Mouse (Mus musculus): ENCODE measurements around the gene Prdx5. TPM values are rescaled to one million over a fixed set of nuclear protein-coding genes. Genes with fewer than 3 reads are reported as not detected.
"Not testable (repeated sequence)": the region's sequence is repeated elsewhere in the genome, so short reads cannot be mapped to it uniquely, and the experiment has no call there.

Prdx5 gene
- polyA plus RNA-seq, 1 experiment from 2014 or later = 210 TPM

DNA sequence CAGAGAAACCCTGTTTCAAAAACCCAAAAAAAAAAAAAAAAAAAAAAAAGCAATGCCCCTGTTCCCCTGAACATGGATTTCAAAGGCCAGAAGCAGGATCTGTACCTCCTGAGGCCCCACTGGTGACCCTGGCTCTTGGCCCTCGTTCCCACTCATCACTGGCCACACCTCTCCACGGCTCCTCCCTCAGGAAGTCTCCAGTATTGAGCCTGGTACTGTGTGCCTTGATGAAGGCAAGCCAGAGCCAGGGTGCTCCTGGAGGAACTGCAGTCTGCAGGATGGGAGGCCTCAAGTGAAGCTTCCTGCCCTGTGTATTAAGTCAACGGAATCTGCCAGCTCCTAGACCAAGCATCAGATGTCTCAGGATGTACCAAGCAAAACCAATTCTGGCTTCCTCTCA is 3.7 kb downstream of the Prdx5 start:
- WGBS = 86% methylated on average over 3 of the region's 3 CpGs

DNA sequence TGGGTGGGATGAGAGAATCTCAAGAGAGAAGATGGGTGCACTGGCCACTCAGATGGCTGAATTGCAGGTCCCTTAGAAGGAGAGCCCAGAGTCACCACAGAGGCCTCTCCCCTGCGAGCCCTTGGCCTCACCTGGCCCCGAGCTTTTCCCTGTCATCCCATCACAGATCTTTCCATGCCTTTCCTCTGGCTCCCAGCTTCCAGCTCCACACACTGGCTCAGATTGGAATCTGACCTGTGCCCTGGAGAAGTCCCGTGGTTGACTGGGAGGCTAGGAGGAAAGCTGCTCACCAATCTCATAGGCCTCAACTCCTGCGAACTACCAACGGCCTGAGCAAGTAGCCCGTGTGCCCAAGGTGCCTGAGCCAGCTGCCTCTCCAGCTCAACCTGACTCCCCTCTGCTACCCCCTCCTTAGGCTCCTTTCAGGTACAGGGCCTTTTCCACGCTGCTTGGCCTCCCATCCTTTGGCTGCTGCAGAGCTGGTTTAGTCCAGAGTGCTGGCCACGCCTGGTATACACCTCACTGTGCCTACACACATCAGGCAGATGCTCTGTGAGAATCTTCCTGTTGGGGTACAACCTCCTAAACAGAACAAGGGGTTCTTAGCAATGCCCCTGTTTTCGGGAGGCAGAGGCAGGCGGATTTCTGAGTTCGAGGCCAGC is 4.3 kb downstream of the Prdx5 start:
- WGBS = 85% methylated on average over 11 of the region's 11 CpGs
- Histone ChIP-seq H3K4me1 (ENCODE audit: control insufficient read depth in 2 of 2, insufficient read depth in 2 of 2, low read length in 2 of 2) (peaks cover 6 to 17% of the 10 kb centered on the region in 2 experiments), H3K4me3 (ENCODE audit: control insufficient read depth in 1 of 2, insufficient read depth in 1 of 2, low read depth in 1 of 2, low read length in 2 of 2) (no peak overlapping the region), H3K36me3 (ENCODE audit: control insufficient read depth, insufficient read depth, low read length) (peaks cover 30% of the 10 kb centered on the region), H3K27me3 (ENCODE audit: control insufficient read depth, insufficient read depth, low read length) (no peaks in the 10 kb centered on the region), H3K27ac (replicated peaks in 1 of 2; ENCODE audit: control insufficient read depth in 1 of 2, insufficient read depth in 1 of 2, low read depth in 2 of 2, low read length in 2 of 2) (no peak overlapping the region), H3K9me3 (ENCODE audit: control insufficient read depth, low read length) (no peaks in the 10 kb centered on the region), H3K9ac (ENCODE audit: low read length) (no peak overlapping the region), H3K4me2 (ENCODE audit: low read length) (no peak overlapping the region)
- ATAC-seq (ENCODE audit: insufficient number of reproducible peaks, insufficient read depth, low FRiP score, low read depth) = no peak

More for the DNA sequence above, 3.7 kb downstream of the Prdx5 start:
- H3K4me1 ChIP-seq (ENCODE audit: control insufficient read depth in 2 of 2, insufficient read depth in 2 of 2, low read length in 2 of 2) = peaks cover 6 to 21% of the 10 kb centered on the region in 2 experiments
- no peak overlapping the region for H3K27ac ChIP-seq (replicated peaks in 1 of 2; ENCODE audit: control insufficient read depth in 1 of 2, insufficient read depth in 1 of 2, low read depth in 2 of 2, low read length in 2 of 2)
- H3K9me3 ChIP-seq (ENCODE audit: control insufficient read depth, low read length) = no peaks in the 10 kb centered on the region
- peaks cover 33% of the 10 kb centered on the region for H3K36me3 ChIP-seq (ENCODE audit: control insufficient read depth, insufficient read depth, low read length)
- H3K27me3 ChIP-seq (ENCODE audit: control insufficient read depth, insufficient read depth, low read length) = no peaks in the 10 kb centered on the region
- H3K9ac ChIP-seq (ENCODE audit: low read length) = no peak overlapping the region
- H3K4me3 ChIP-seq (ENCODE audit: control insufficient read depth in 1 of 2, insufficient read depth in 1 of 2, low read depth in 1 of 2, low read length in 2 of 2) = no peak overlapping the region
- no peak for ATAC-seq (ENCODE audit: insufficient number of reproducible peaks, insufficient read depth, low FRiP score, low read depth)
- H3K4me2 ChIP-seq (ENCODE audit: low read length) = no peak overlapping the region

DNA sequence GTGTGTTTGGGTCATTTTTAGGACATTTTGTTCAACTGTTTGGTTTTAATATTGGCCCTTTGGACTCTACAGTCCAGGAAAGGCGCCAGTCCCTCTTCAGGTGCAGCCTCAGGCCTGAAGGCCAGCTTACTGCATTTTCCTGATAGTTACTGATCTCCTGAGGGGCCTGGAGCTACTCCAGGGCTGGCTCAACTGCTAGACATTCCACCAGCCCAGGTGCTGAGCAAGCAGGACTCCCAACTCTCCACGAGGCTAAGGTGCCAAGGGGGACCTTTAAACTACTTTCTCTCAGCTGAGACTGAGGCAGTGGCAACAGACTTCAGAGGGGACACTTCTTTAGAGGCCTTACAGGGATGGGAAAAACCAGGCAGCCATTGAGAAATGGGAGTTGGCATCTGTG is 5.1 kb downstream of the Prdx5 start:
- Histone ChIP-seq H3K36me3 (ENCODE audit: control insufficient read depth, insufficient read depth, low read length) (peaks cover 30% of the 10 kb centered on the region), H3K9ac (ENCODE audit: low read length) (no peak overlapping the region), H3K4me1 (ENCODE audit: control insufficient read depth in 2 of 2, insufficient read depth in 2 of 2, low read length in 2 of 2) (peaks cover 6 to 17% of the 10 kb centered on the region in 2 experiments), H3K27me3 (ENCODE audit: control insufficient read depth, insufficient read depth, low read length) (no peaks in the 10 kb centered on the region), H3K4me2 (ENCODE audit: low read length) (no peak overlapping the region), H3K27ac (replicated peaks in 1 of 2; ENCODE audit: control insufficient read depth in 1 of 2, insufficient read depth in 1 of 2, low read depth in 2 of 2, low read length in 2 of 2) (no peak overlapping the region), H3K4me3 (ENCODE audit: control insufficient read depth in 1 of 2, insufficient read depth in 1 of 2, low read depth in 1 of 2, low read length in 2 of 2) (no peak overlapping the region), H3K9me3 (ENCODE audit: control insufficient read depth, low read length) (peaks cover 3% of the 10 kb centered on the region; the same call in 1 of the 2 replicates)
- ATAC-seq (ENCODE audit: insufficient number of reproducible peaks, insufficient read depth, low FRiP score, low read depth) = no peak
- 81% methylated on average over 2 of the region's 2 CpGs for WGBS

DNA sequence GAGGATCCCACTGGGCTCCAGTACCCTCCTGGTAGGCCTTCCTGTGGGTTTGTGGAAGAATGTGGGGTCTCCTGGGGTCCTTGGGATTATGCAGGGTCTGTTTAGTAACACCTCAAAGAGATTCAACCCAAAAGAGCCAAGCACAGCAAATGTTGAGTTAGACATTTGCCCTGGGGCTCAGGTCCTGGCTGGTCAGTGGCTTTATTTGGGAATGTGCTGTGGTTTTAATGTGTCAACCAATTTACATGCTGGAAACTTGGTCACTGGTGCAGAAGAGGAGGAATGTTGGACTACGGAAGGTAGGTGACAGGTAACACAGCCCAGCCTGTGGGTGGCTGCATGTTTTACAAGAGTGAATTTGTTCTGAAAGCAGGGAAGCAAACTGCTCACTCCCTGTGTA is 6.9 kb downstream of the Prdx5 start:
- H3K9ac ChIP-seq (ENCODE audit: low read length) = no peak overlapping the region
- no peak for ATAC-seq (ENCODE audit: insufficient number of reproducible peaks, insufficient read depth, low FRiP score, low read depth)
- WGBS = 89% methylated on average over 1 of the region's 1 CpGs

DNA sequence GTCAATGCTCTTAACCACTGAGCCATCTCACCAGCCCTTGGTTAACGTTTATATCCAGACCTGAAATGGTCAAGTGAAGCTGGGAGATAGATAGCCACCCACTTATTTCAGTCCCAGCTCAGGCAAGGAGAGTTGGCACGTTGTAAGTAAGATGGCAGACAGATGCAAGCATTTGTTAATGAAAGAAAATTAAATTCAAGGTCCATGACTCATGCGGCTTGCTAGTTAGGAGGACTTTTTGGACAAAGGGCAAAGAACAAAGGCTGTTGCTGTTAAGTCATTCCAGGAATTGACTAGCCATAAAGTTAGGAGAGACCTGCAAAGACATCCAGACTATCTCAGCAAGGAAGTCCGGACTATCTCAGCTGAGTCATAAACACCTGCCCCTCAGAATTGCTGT is 10.3 kb downstream of the Prdx5 start:
- Histone ChIP-seq H3K36me3 (ENCODE audit: control insufficient read depth, insufficient read depth, low read length) (peaks cover 3% of the 10 kb centered on the region; the same call in 1 of the 2 replicates), H3K9ac (ENCODE audit: low read length) (no peak overlapping the region), H3K9me3 (ENCODE audit: control insufficient read depth, low read length) (peaks cover 7% of the 10 kb centered on the region; the same call in 1 of the 2 replicates), H3K4me1 (ENCODE audit: control insufficient read depth in 2 of 2, insufficient read depth in 2 of 2, low read length in 2 of 2) (no peaks in the 10 kb centered on the region), H3K27me3 (ENCODE audit: control insufficient read depth, insufficient read depth, low read length) (no peaks in the 10 kb centered on the region), H3K4me2 (ENCODE audit: low read length) (no peak overlapping the region), H3K27ac (replicated peaks in 1 of 2; ENCODE audit: control insufficient read depth in 1 of 2, insufficient read depth in 1 of 2, low read depth in 2 of 2, low read length in 2 of 2) (no peak overlapping the region), H3K4me3 (ENCODE audit: control insufficient read depth in 1 of 2, insufficient read depth in 1 of 2, low read depth in 1 of 2, low read length in 2 of 2) (no peak overlapping the region)
- no peak for ATAC-seq (ENCODE audit: insufficient number of reproducible peaks, insufficient read depth, low FRiP score, low read depth)
- WGBS = 80% methylated on average over 4 of the region's 4 CpGs

More for the DNA sequence above, 6.9 kb downstream of the Prdx5 start:
- Histone ChIP-seq H3K4me1 (ENCODE audit: control insufficient read depth in 2 of 2, insufficient read depth in 2 of 2, low read length in 2 of 2) (peaks cover 2 to 7% of the 10 kb centered on the region in 2 experiments), H3K4me3 (ENCODE audit: control insufficient read depth in 1 of 2, insufficient read depth in 1 of 2, low read depth in 1 of 2, low read length in 2 of 2) (no peak overlapping the region), H3K4me2 (ENCODE audit: low read length) (no peak overlapping the region), H3K36me3 (ENCODE audit: control insufficient read depth, insufficient read depth, low read length) (peaks cover 30% of the 10 kb centered on the region), H3K27me3 (ENCODE audit: control insufficient read depth, insufficient read depth, low read length) (no peaks in the 10 kb centered on the region), H3K9me3 (ENCODE audit: control insufficient read depth, low read length) (peaks cover 3% of the 10 kb centered on the region; the same call in 1 of the 2 replicates), H3K27ac (replicated peaks in 1 of 2; ENCODE audit: control insufficient read depth in 1 of 2, insufficient read depth in 1 of 2, low read depth in 2 of 2, low read length in 2 of 2) (no peak overlapping the region)

DNA sequence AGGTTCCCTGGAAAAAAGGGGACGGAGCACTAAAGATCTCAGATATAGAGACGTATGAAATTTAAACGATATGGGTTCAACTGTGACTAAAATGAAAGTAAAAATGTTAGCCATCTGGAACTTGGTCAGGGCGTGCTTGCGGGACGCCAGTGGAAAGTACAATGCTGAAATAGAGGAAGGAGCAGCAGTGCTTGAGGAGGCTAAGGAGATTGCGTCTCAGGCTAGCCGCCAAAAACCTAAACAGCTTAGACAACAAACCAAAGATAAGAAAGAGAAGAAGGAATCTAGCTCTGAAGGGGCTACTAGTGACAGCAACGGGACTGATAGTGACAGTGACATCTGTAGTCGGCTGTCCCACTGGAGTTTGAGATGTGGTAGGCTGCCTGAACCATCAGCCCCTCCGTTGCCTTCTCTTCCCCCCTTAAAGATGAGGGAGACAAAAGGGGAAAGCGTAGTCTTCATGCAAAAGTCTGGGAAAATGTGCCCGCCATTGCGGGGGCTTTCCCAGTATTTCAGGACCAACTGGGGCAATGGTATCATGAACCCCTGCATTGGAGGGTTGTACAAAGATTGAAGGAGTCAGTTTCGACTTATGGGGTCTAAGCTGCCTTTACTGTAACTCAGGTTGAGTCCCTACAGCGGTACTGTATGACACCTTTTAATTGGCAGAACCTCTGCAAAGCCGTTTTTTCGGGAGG is 14.1 kb downstream of the Prdx5 start:
- not testable (repeated sequence) for ATAC-seq (ENCODE audit: insufficient number of reproducible peaks, insufficient read depth, low FRiP score, low read depth); H3K9me3 ChIP-seq (ENCODE audit: control insufficient read depth, low read length); H3K27ac ChIP-seq (replicated peaks in 1 of 2; ENCODE audit: control insufficient read depth in 1 of 2, insufficient read depth in 1 of 2, low read depth in 2 of 2, low read length in 2 of 2); H3K4me1 ChIP-seq (ENCODE audit: control insufficient read depth in 2 of 2, insufficient read depth in 2 of 2, low read length in 2 of 2); H3K9ac ChIP-seq (ENCODE audit: low read length); H3K4me2 ChIP-seq (ENCODE audit: low read length); H3K4me3 ChIP-seq (ENCODE audit: control insufficient read depth in 1 of 2, insufficient read depth in 1 of 2, low read depth in 1 of 2, low read length in 2 of 2); H3K36me3 ChIP-seq (ENCODE audit: control insufficient read depth, insufficient read depth, low read length); H3K27me3 ChIP-seq (ENCODE audit: control insufficient read depth, insufficient read depth, low read length)
- WGBS = 77% methylated on average over 18 of the region's 18 CpGs

DNA sequence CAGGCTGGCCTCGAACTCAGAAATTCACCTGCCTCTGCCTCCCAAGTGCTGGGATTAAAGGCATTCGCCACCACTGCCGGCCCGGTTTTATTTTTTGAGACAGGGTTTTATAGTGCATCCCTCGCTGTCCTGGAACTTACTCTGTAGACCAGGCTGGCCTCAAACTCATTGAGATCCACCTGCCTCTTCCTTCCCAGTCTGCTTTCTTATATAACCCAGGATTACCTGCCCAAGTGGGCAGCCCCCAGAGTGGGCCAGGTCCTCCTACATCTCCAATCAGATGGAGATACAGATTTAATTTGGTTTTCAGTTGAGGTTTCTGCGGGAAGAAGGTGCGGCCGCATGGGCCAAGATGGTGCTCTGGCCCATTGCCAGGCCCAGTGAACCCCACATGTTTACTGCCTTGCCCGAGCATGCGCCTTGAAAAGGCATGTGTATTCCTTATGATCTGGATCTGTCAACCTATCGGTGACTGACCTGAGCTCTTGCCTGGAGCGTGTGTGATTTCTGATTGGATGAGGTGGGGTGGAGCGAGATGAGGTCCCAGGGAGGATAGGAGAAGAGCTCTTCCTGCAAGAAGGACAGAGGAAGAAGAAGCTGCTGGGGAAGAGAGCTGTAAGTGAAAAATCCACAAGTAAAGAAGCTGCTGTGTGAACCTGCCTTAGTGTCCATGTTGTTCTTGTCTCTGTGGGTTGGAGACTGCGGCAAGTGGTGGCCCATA is 16.0 kb downstream of the Prdx5 start:
- 90% methylated on average over 14 of the region's 14 CpGs for WGBS
- Histone ChIP-seq H3K27me3 (ENCODE audit: control insufficient read depth, insufficient read depth, low read length) (no peaks in the 10 kb centered on the region), H3K9me3 (ENCODE audit: control insufficient read depth, low read length) (peaks cover 6% of the 10 kb centered on the region; the same call in 1 of the 2 replicates), H3K9ac (ENCODE audit: low read length) (no peak overlapping the region), H3K4me2 (ENCODE audit: low read length) (no peak overlapping the region), H3K4me1 (ENCODE audit: control insufficient read depth in 2 of 2, insufficient read depth in 2 of 2, low read length in 2 of 2) (no peaks in the 10 kb centered on the region), H3K27ac (replicated peaks in 1 of 2; ENCODE audit: control insufficient read depth in 1 of 2, insufficient read depth in 1 of 2, low read depth in 2 of 2, low read length in 2 of 2) (no peak overlapping the region), H3K4me3 (ENCODE audit: control insufficient read depth in 1 of 2, insufficient read depth in 1 of 2, low read depth in 1 of 2, low read length in 2 of 2) (no peak overlapping the region), H3K36me3 (ENCODE audit: control insufficient read depth, insufficient read depth, low read length) (no peaks in the 10 kb centered on the region)
- no peak for ATAC-seq (ENCODE audit: insufficient number of reproducible peaks, insufficient read depth, low FRiP score, low read depth)
